Mouse (Mus musculus) liver, postnatal 0 days (tissue): ENCODE data around the gene Cgref1. TPM values are rescaled to one million over a fixed set of nuclear protein-coding genes. Genes with fewer than 3 reads are reported as not detected.
A peak's percentile ranks its signal among the peaks of the same experiment; 100 is the strongest.

ENCODE experiments used
- ATAC-seq: fragments of 200-750 bp; cut with Nextera tagmentation; 2 replicates; pipeline ENCODE4 v1.8.0; 2017; ENCODE audit warnings: mild to moderate bottlenecking, moderate library complexity
- DNase-seq: peaks from one replicate; pipeline ENCODE4 v3.0.0-alpha.2; 2016
- H3K27ac ChIP-seq: fragments of 300-500 bp; sonication (generic); 2 replicates; pipeline ENCODE4 v1.5.1; 2014; ENCODE audit warnings: antibody characterized with exemption, moderate library complexity, mild to moderate bottlenecking, low read depth
- H3K27me3 ChIP-seq: fragments of 300-500 bp; sonication (generic); 2 replicates; pipeline ENCODE4 v1.6.1; 2014; ENCODE audit warnings: low read length, control low read depth, mixed read lengths; ENCODE audit not compliant: insufficient read depth
- H3K36me3 ChIP-seq: fragments of 300-500 bp; sonication (generic); replicated peaks from 2 replicates; pipeline ENCODE4 v1.6.1; 2014; ENCODE audit warnings: mild to moderate bottlenecking, control low read depth, low read length, moderate library complexity, mixed read lengths; ENCODE audit not compliant: insufficient read depth
- H3K4me1 ChIP-seq: fragments of 300-500 bp; sonication (generic); 2 replicates; pipeline ENCODE4 v1.6.1; 2014; ENCODE audit warnings: antibody characterized with exemption, mild to moderate bottlenecking, control low read depth; ENCODE audit not compliant: insufficient read depth
- H3K4me2 ChIP-seq: fragments of 300-500 bp; sonication (generic); 2 replicates; pipeline ENCODE4 v1.6.1; 2014; ENCODE audit warnings: low read depth, mild to moderate bottlenecking, low read length, moderate library complexity, mixed read lengths
- H3K4me3 ChIP-seq: fragments of 300-500 bp; sonication (generic); 2 replicates; pipeline ENCODE4 v1.5.1; 2014; ENCODE audit warnings: low read depth, low read length
- H3K9ac ChIP-seq: fragments of 300-500 bp; sonication (generic); replicated peaks from 2 replicates; pipeline ENCODE4 v1.6.1; 2014; ENCODE audit warnings: mild to moderate bottlenecking, moderate library complexity
- H3K9me3 ChIP-seq: fragments of 300-500 bp; sonication (generic); 2 replicates; pipeline ENCODE4 v1.6.1; 2016; ENCODE audit warnings: mild to moderate bottlenecking, control low read depth, low read length, mixed read lengths
- CTCF ChIP-seq: sonication (generic); IDR thresholded peaks from 2 replicates; pipeline ENCODE4 v1.5.1; 2016; ENCODE audit warnings: antibody characterized with exemption, low read depth
- EP300 ChIP-seq: IDR thresholded peaks from 2 replicates; pipeline ENCODE4 v1.6.1; 2016; ENCODE audit warnings: antibody characterized with exemption, low read depth, mild to moderate bottlenecking
- WGBS: fragments of 180-500 bp; shearing (Covaris S2); extraction: QIAGEN DNeasy Blood & Tissue Kit; methylation state at CpG from one replicate; pipeline ENCODE4 v1.1.7; 2014; ENCODE audit not compliant: insufficient replicate concordance; 5-methylcytosine and 5-hydroxymethylcytosine counted together
- polyA plus RNA-seq: library from polyadenylated mRNA; unstranded; fragments of >200 nt; fragmentation: Nextera tagmentation; extraction: Ambion mirVana; gene quantifications from 2 replicates; pipeline ENCODE4 v1.2.1, GENCODE M21; 2015

Cgref1 gene
- polyA plus RNA-seq, 1 experiment from 2014 or later: 18.7 TPM

DNA sequence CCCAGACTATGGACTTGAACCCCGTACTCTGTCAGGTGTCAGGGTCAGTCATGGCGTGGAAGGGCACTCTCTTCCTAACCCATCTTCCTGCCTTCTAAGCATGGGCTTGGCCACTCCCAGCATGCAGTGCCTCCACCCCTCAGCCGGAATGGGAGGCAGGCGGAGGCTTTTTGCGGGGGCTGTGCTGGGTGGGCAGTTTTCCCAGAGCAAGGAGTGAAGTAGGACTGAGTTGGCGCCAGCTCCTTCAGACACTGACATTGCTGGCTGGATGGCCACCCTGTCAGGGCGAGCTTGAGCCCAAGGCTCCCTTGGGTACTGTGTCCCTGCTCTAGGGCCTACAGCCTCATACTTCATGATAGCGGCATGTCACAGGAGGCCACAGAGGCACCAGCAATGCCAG, 23.0 kb upstream of the Cgref1 start, which contains the start of gene Tcf23:
Gene Tcf23, plus strand, starts transcription at position 247 of the 400 bp plus-strand sequence.
- H3K4me2 ChIP-seq: no peak within 1 kb of the TSS
- no peaks in the 10 kb centered on the region for H3K9me3 ChIP-seq
- no peaks in the 10 kb centered on the region for H3K27me3 ChIP-seq
- no peak within 1 kb of the TSS for H3K9ac ChIP-seq
- 64% methylated on average over 8 of the region's 8 CpGs for WGBS
- peaks cover 5% of the 10 kb centered on the region for H3K4me1 ChIP-seq
- ATAC-seq: no peak
- no peaks in the 10 kb centered on the region for H3K36me3 ChIP-seq
- no peak within 1 kb of the TSS for H3K4me3 ChIP-seq
- TF ChIP-seq CTCF (no peak), EP300 (no peak)
- no peak for DNase-seq
- no peak within 1 kb of the TSS for H3K27ac ChIP-seq

DNA sequence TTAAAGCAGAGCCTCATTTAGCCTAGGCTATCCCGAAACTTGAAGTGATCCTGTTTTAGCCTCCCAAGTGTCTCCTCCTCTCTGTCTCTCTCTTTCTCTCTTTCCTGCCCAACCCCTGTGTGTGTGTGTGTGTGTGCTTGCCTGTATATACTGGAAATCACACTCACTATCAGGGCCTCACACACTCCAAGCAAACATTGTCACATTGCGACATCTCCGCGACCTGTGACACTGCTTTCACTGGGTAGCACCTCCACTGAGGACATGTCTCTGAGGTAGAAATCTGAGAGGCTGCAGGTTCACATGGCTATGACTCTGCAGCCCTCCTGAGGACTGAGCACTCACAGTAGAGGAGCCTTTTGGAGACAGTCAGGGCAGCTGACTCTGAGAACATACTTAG, 20.8 kb upstream of the Cgref1 start:
- Histone ChIP-seq H3K36me3 (no peaks in the 10 kb centered on the region), H3K4me3 (no peak overlapping the region), H3K4me2 (no peak overlapping the region), H3K27ac (no peak overlapping the region), H3K9ac (no peak overlapping the region), H3K27me3 (no peaks in the 10 kb centered on the region), H3K9me3 (no peaks in the 10 kb centered on the region), H3K4me1 (peaks cover 5% of the 10 kb centered on the region)
- ATAC-seq: peak; percentile 78
- DNase-seq: peak; percentile 59
- TF ChIP-seq EP300 (no peak), CTCF (no peak)
- WGBS: 53% methylated on average over 4 of the region's 4 CpGs

DNA sequence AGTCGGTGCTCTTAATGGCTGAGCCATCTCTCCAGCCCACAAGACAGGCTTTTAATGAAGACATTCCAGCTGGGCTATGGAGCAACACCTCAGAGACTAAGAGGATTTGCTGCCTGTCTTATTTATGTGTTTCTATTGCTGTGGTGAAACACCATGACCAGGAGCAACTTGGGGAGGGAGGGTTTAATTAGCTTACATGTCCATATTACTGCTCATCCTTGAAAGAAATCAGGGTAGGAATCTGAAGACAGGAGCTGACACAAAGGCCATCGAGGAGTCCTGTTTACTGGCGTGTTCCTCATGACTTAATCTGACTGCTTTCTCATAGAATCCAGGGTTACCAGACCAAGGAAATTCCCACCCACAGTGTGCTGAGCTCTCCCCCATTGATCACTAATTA, 18.5 kb upstream of the Cgref1 start:
- Histone ChIP-seq H3K4me3 (no peak overlapping the region), H3K4me1 (peaks cover 15% of the 10 kb centered on the region), H3K36me3 (no peaks in the 10 kb centered on the region), H3K9ac (no peak overlapping the region), H3K4me2 (no peak overlapping the region), H3K27ac (no peak overlapping the region), H3K9me3 (no peaks in the 10 kb centered on the region), H3K27me3 (no peaks in the 10 kb centered on the region)
- WGBS: 76% methylated on average over 3 of the region's 3 CpGs
- TF ChIP-seq EP300 (no peak), CTCF (no peak)
- no peak for DNase-seq
- ATAC-seq: no peak

DNA sequence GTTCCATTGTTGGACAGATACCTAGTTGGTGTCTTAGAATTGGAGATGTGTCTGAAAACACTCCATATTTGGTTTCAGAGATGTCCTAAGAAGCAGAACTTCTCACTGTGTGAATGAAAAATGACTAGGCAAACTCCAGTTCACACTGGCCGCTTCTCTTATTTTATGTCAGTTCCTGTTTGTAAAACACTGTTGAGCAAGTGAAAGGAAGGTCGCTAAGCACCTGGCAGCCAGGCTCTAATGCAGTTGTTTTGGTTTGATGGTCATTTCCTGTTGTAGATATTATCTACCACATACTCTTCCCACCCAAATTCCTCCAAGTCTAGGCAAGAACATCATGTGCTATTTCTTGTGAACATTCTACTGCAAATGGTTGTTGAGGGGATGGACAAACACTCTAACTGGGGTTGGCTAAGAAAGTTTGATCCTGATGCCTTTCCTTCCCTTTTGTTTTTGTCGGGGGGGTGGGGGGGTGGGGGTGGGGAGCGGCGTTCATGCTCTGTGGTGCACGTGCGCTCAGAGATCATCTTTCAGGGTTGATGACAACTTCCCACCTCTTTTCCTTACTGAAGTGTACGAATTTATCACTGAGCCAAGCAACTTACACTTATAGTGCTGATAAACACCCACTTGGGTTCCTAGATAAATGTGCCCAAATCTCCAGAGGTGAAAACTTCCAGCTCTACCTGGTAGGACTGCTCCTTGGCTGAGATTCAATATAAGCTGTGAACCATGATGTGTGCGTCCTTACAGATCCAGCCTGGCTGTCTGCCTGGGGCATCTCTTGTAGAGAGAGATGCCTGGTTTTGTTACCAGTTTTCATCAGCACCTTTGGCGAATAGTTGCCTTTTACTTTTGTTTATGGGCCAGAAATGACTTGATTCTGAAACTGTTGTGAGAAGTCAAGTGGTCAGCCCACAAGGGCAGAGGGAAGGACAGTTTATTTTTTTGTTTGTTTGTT, 16.4 kb upstream of the Cgref1 start:
- TF ChIP-seq EP300 (0 out of 2 replicates have a peak, but pooled peaks have one; percentile 2), CTCF (no peak)
- Histone ChIP-seq H3K36me3 (peaks cover 12% of the 10 kb centered on the region), H3K27me3 (no peaks in the 10 kb centered on the region), H3K4me3 (no peak overlapping the region), H3K9ac (no peak overlapping the region), H3K4me1 (peaks cover 29% of the 10 kb centered on the region), H3K27ac (peak overlapping the region; percentile 93), H3K9me3 (no peaks in the 10 kb centered on the region), H3K4me2 (no peak overlapping the region)
- ATAC-seq: no peak
- WGBS: 39% methylated on average over 10 of the region's 10 CpGs
- DNase-seq: no peak

DNA sequence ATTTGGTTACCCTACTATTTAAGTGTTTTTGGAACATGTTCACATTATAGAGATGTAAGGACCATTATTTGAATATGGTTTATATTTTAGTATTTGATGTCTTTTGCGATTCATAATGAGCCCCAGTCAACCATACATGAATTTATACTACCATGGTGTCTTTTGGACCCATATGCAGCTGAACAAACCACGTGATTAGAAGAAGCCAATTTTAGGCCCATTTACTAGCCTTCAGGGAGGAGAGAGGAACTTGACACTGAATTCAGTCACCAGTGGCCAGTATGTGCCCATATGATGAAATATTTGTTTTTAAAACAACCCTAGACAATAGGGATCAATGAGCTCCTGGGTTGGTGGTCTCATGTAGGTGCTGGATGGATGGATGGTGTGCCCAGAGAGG, 15.4 kb upstream of the Cgref1 start:
- Histone ChIP-seq H3K4me2 (peak overlapping the region; percentile 89), H3K27me3 (no peaks in the 10 kb centered on the region), H3K9ac (no peak overlapping the region), H3K4me1 (peaks cover 29% of the 10 kb centered on the region), H3K36me3 (peaks cover 16% of the 10 kb centered on the region), H3K4me3 (0 out of 2 replicates have a peak overlapping the region, but pooled peaks have one; percentile 84), H3K9me3 (no peaks in the 10 kb centered on the region), H3K27ac (peak overlapping the region; percentile 93)
- TF ChIP-seq EP300: no peak
- TF ChIP-seq CTCF: no peak
- no peak for ATAC-seq
- no peak for DNase-seq
- 74% methylated on average over 2 of the region's 2 CpGs for WGBS

DNA sequence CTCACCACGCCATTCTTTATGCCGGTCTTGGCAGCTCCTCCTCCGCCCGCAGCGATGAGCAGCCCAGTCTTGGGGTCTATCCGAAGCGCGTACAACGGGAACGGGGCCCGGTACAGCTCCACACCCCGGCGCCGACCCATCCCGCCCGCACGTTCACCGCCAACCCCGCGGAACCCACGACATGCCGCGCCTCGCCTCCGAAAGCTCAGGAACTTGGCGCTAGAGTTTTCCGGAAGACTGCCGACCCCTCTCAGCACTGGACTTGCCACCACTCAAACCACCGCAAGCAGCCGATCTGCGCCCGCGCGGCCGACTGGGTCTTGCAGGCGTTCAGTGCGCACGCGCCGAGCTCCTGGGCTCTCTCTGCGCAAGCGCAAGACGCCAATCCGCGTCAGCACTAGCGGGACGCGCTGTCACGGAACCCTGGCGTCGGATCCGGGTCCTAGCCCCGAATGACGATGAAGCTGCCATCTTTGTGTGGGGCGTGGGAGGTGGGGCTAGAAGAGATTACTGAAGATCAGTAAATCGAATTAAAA, 14.6 kb upstream of the Cgref1 start, which contains the start of gene Preb:
Gene Preb, minus strand, starts transcription at position 396 of the 536 bp plus-strand sequence.
- peak within 1 kb of the TSS; percentile 84 for H3K4me3 ChIP-seq
- no peaks in the 10 kb centered on the region for H3K9me3 ChIP-seq
- peak; percentile 98 for DNase-seq
- peak within 1 kb of the TSS; percentile 88 for H3K9ac ChIP-seq
- under 1% methylated on average over 56 of the region's 56 CpGs for WGBS
- peak within 1 kb of the TSS; percentile 89 for H3K4me2 ChIP-seq
- H3K27ac ChIP-seq: peak within 1 kb of the TSS; percentile 93
- H3K4me1 ChIP-seq: peaks cover 26% of the 10 kb centered on the region
- ATAC-seq: peak; percentile 94
- H3K27me3 ChIP-seq: no peaks in the 10 kb centered on the region
- TF ChIP-seq CTCF (peak; percentile 24; the same call in 1 of the 2 replicates), EP300 (no peak)
- peaks cover 23% of the 10 kb centered on the region for H3K36me3 ChIP-seq
